Mouse (Mus musculus): ENCODE data around the gene Dnlz. TPM values are rescaled to one million over a fixed set of nuclear protein-coding genes. Genes with fewer than 3 reads are reported as not detected.

Dnlz gene
- polyA plus RNA-seq, 1 experiment from 2014 or later, result 8.3 TPM

- H3K27me3 ChIP-seq, result peaks cover 4% of the 10 kb centered on the region; the same call in 1 of the 2 replicates
- H3K4me3 ChIP-seq (replicated peaks), result no peak overlapping the region
- no peak overlapping the region for H3K27ac ChIP-seq (replicated peaks)
- 53% methylated on average over 10 of the region's 10 CpGs for WGBS (ENCODE audit: insufficient replicate concordance)
- no peak for ATAC-seq (ENCODE audit: insufficient read depth)
- H3K9ac ChIP-seq, result no peak overlapping the region
- no peaks in the 10 kb centered on the region for H3K9me3 ChIP-seq (replicated peaks)
- H3K4me2 ChIP-seq, result no peak overlapping the region
- H3K36me3 ChIP-seq (replicated peaks), result no peaks in the 10 kb centered on the region
- H3K4me1 ChIP-seq (replicated peaks), result no peaks in the 10 kb centered on the region
These were observed 42.2 kb downstream of the Dnlz start for GRCm38 (mm10) chr2:26309739-26310138.

- Histone ChIP-seq H3K27ac (replicated peaks) (no peak overlapping the region), H3K36me3 (replicated peaks) (no peaks in the 10 kb centered on the region), H3K27me3 (peaks cover 4% of the 10 kb centered on the region; the same call in 1 of the 2 replicates), H3K4me1 (replicated peaks) (no peaks in the 10 kb centered on the region), H3K4me3 (replicated peaks) (no peak overlapping the region), H3K4me2 (no peak overlapping the region), H3K9me3 (replicated peaks) (no peaks in the 10 kb centered on the region), H3K9ac (no peak overlapping the region)
- no peak for ATAC-seq (ENCODE audit: insufficient read depth)
- WGBS (ENCODE audit: insufficient replicate concordance), result 48% methylated on average over 3 of the region's 3 CpGs
These were observed 45.2 kb downstream of the Dnlz start for GRCm38 (mm10) chr2:26306702-26307101.

GRCm38 (mm10) chr2:26305555-26305954, 46.4 kb downstream of the Dnlz start:
- H3K27me3 ChIP-seq, result peaks cover 5% of the 10 kb centered on the region; the same call in 1 of the 2 replicates
- WGBS (ENCODE audit: insufficient replicate concordance), result 56% methylated on average over 2 of the region's 2 CpGs
- no peak overlapping the region for H3K9ac ChIP-seq
- H3K9me3 ChIP-seq (replicated peaks), result no peaks in the 10 kb centered on the region
- no peaks in the 10 kb centered on the region for H3K4me1 ChIP-seq (replicated peaks)
- H3K27ac ChIP-seq (replicated peaks), result no peak overlapping the region
- no peak overlapping the region for H3K4me2 ChIP-seq
- no peaks in the 10 kb centered on the region for H3K36me3 ChIP-seq (replicated peaks)
- ATAC-seq (ENCODE audit: insufficient read depth), result no peak
- no peak overlapping the region for H3K4me3 ChIP-seq (replicated peaks)

- Histone ChIP-seq H3K4me3 (replicated peaks) (no peak overlapping the region), H3K9ac (no peak overlapping the region), H3K36me3 (replicated peaks) (no peaks in the 10 kb centered on the region), H3K27me3 (peaks cover 13% of the 10 kb centered on the region; the same call in 1 of the 2 replicates), H3K4me2 (no peak overlapping the region), H3K27ac (replicated peaks) (no peak overlapping the region), H3K9me3 (replicated peaks) (no peaks in the 10 kb centered on the region), H3K4me1 (replicated peaks) (no peaks in the 10 kb centered on the region)
- 14% methylated on average over 1 of the region's 1 CpGs for WGBS (ENCODE audit: insufficient replicate concordance)
- ATAC-seq (ENCODE audit: insufficient read depth), result no peak
These were observed 47.2 kb downstream of the Dnlz start for GRCm38 (mm10) chr2:26304711-26305110.

GRCm38 (mm10) chr2:26302005-26302503, 49.9 kb downstream of the Dnlz start:
- WGBS (ENCODE audit: insufficient replicate concordance), result 65% methylated on average over 10 of the region's 10 CpGs

GRCm38 (mm10) chr2:26300808-26301174, 51.1 kb downstream of the Dnlz start:
- Histone ChIP-seq H3K27ac (replicated peaks) (no peak overlapping the region), H3K9me3 (replicated peaks) (no peaks in the 10 kb centered on the region), H3K36me3 (replicated peaks) (no peaks in the 10 kb centered on the region), H3K4me1 (replicated peaks) (no peaks in the 10 kb centered on the region), H3K4me2 (no peak overlapping the region), H3K9ac (no peak overlapping the region), H3K4me3 (replicated peaks) (no peak overlapping the region), H3K27me3 (0 out of 2 replicates have a peak, but pooled peaks cover 13% of the 10 kb centered on the region)
- ATAC-seq (ENCODE audit: insufficient read depth), result no peak
- 2% methylated on average over 3 of the region's 3 CpGs for WGBS (ENCODE audit: insufficient replicate concordance)

More at GRCm38 (mm10) chr2:26302005-26302503, 49.9 kb downstream of the Dnlz start:
- H3K4me2 ChIP-seq, result no peak overlapping the region
- H3K36me3 ChIP-seq (replicated peaks), result no peaks in the 10 kb centered on the region
- no peak overlapping the region for H3K4me3 ChIP-seq (replicated peaks)
- ATAC-seq (ENCODE audit: insufficient read depth), result no peak
- H3K27ac ChIP-seq (replicated peaks), result no peak overlapping the region
- no peaks in the 10 kb centered on the region for H3K9me3 ChIP-seq (replicated peaks)
- H3K4me1 ChIP-seq (replicated peaks), result no peaks in the 10 kb centered on the region
- 0 out of 2 replicates have a peak, but pooled peaks cover 13% of the 10 kb centered on the region for H3K27me3 ChIP-seq
- H3K9ac ChIP-seq, result no peak overlapping the region

- no peaks in the 10 kb centered on the region for H3K4me1 ChIP-seq (replicated peaks)
- no peak for ATAC-seq (ENCODE audit: insufficient read depth)
- no peaks in the 10 kb centered on the region for H3K36me3 ChIP-seq (replicated peaks)
- H3K27me3 ChIP-seq, result 0 out of 2 replicates have a peak, but pooled peaks cover 13% of the 10 kb centered on the region
- H3K4me2 ChIP-seq, result no peak overlapping the region
- no peak overlapping the region for H3K4me3 ChIP-seq (replicated peaks)
- no peak overlapping the region for H3K27ac ChIP-seq (replicated peaks)
- H3K9me3 ChIP-seq (replicated peaks), result no peaks in the 10 kb centered on the region
- no peak overlapping the region for H3K9ac ChIP-seq
- 43% methylated on average over 5 of the region's 5 CpGs for WGBS (ENCODE audit: insufficient replicate concordance)
These were observed 51.6 kb downstream of the Dnlz start for GRCm38 (mm10) chr2:26300161-26300807.

- H3K4me2 ChIP-seq, result no peak overlapping the region
- no peaks in the 10 kb centered on the region for H3K9me3 ChIP-seq (replicated peaks)
- H3K4me1 ChIP-seq (replicated peaks), result no peaks in the 10 kb centered on the region
- H3K4me3 ChIP-seq (replicated peaks), result no peak overlapping the region
- 0 out of 2 replicates have a peak, but pooled peaks cover 13% of the 10 kb centered on the region for H3K27me3 ChIP-seq
- WGBS (ENCODE audit: insufficient replicate concordance), result 58% methylated on average over 7 of the region's 7 CpGs
- ATAC-seq (ENCODE audit: insufficient read depth), result no peak
- no peaks in the 10 kb centered on the region for H3K36me3 ChIP-seq (replicated peaks)
- no peak overlapping the region for H3K9ac ChIP-seq
- no peak overlapping the region for H3K27ac ChIP-seq (replicated peaks)
These were observed 52.6 kb downstream of the Dnlz start for GRCm38 (mm10) chr2:26299336-26299735.

- 30% methylated on average over 4 of the region's 4 CpGs for WGBS (ENCODE audit: insufficient replicate concordance)
- Histone ChIP-seq H3K4me1 (replicated peaks) (no peaks in the 10 kb centered on the region), H3K27me3 (0 out of 2 replicates have a peak, but pooled peaks cover 13% of the 10 kb centered on the region), H3K4me3 (replicated peaks) (no peak overlapping the region), H3K4me2 (no peak overlapping the region), H3K9ac (no peak overlapping the region), H3K9me3 (replicated peaks) (no peaks in the 10 kb centered on the region), H3K27ac (replicated peaks) (no peak overlapping the region), H3K36me3 (replicated peaks) (no peaks in the 10 kb centered on the region)
- no peak for ATAC-seq (ENCODE audit: insufficient read depth)
These were observed 53.1 kb downstream of the Dnlz start for GRCm38 (mm10) chr2:26298856-26299230.

GRCm38 (mm10) chr2:26298208-26298855, 53.6 kb downstream of the Dnlz start:
- H3K4me1 ChIP-seq (replicated peaks), result no peaks in the 10 kb centered on the region
- H3K4me2 ChIP-seq, result no peak overlapping the region
- ATAC-seq (ENCODE audit: insufficient read depth), result no peak
- no peaks in the 10 kb centered on the region for H3K36me3 ChIP-seq (replicated peaks)
- WGBS (ENCODE audit: insufficient replicate concordance), result 2% methylated on average over 10 of the region's 10 CpGs
- H3K27me3 ChIP-seq, result 0 out of 2 replicates have a peak, but pooled peaks cover 13% of the 10 kb centered on the region
- H3K9me3 ChIP-seq (replicated peaks), result no peaks in the 10 kb centered on the region
- H3K9ac ChIP-seq, result no peak overlapping the region
- no peak overlapping the region for H3K4me3 ChIP-seq (replicated peaks)
- H3K27ac ChIP-seq (replicated peaks), result no peak overlapping the region

All from liver, embryonic 15.5 days (tissue).